Mouse (Mus musculus): ENCODE results near the gene Mettl21e. TPM values are rescaled to one million over a fixed set of nuclear protein-coding genes. Genes with fewer than 3 reads are reported as not detected.

The Mettl21e gene
- polyA plus RNA-seq, 1 experiment from 2014 or later: not detected

- Histone ChIP-seq H3K4me1 (replicated peaks) (no peaks in the 10 kb centered on the region), H3K27me3 (replicated peaks) (no peaks in the 10 kb centered on the region), H3K4me2 (replicated peaks) (no peak overlapping the region), H3K4me3 (replicated peaks) (no peak overlapping the region), H3K36me3 (0 out of 2 replicates have a peak, but pooled peaks cover 4% of the 10 kb centered on the region), H3K27ac (no peak overlapping the region), H3K9ac (no peak overlapping the region), H3K9me3 (no peaks in the 10 kb centered on the region)
- ATAC-seq: no peak
These were observed 32.4 kb downstream of the Mettl21e start for GRCm38 (mm10) chr1:44186396-44186795.

GRCm38 (mm10) chr1:44178086-44178485 is 40.7 kb downstream of the Mettl21e start:
- WGBS: 90% methylated on average over 5 of the region's 5 CpGs
- H3K4me2 ChIP-seq (replicated peaks): no peak overlapping the region
- H3K27ac ChIP-seq: no peak overlapping the region
- H3K36me3 ChIP-seq: peaks cover 7% of the 10 kb centered on the region
- H3K27me3 ChIP-seq (replicated peaks): no peaks in the 10 kb centered on the region
- no peaks in the 10 kb centered on the region for H3K9me3 ChIP-seq
- H3K4me1 ChIP-seq (replicated peaks): no peaks in the 10 kb centered on the region
- no peak overlapping the region for H3K9ac ChIP-seq
- H3K4me3 ChIP-seq (replicated peaks): no peak overlapping the region
- no peak for ATAC-seq

- WGBS: 81% methylated on average over 8 of the region's 8 CpGs
- 0 out of 2 replicates have a peak, but pooled peaks cover 12% of the 10 kb centered on the region for H3K36me3 ChIP-seq
These were observed 44.9 kb downstream of the Mettl21e start for GRCm38 (mm10) chr1:44173903-44174302.

GRCm38 (mm10) chr1:44172656-44173055 is 46.1 kb downstream of the Mettl21e start:
- H3K36me3 ChIP-seq: peaks cover 17% of the 10 kb centered on the region
- H3K9me3 ChIP-seq: no peaks in the 10 kb centered on the region
- no peak overlapping the region for H3K9ac ChIP-seq
- H3K27ac ChIP-seq: no peak overlapping the region
- 97% methylated on average over 4 of the region's 4 CpGs for WGBS
- no peaks in the 10 kb centered on the region for H3K27me3 ChIP-seq (replicated peaks)
- H3K4me1 ChIP-seq (replicated peaks): no peaks in the 10 kb centered on the region
- H3K4me3 ChIP-seq (replicated peaks): no peak overlapping the region
- no peak overlapping the region for H3K4me2 ChIP-seq (replicated peaks)
- no peak for ATAC-seq

More at GRCm38 (mm10) chr1:44173903-44174302, 44.9 kb downstream of the Mettl21e start:
- Histone ChIP-seq H3K27ac (no peak overlapping the region), H3K9me3 (no peaks in the 10 kb centered on the region), H3K4me1 (replicated peaks) (no peaks in the 10 kb centered on the region), H3K4me3 (replicated peaks) (no peak overlapping the region), H3K9ac (no peak overlapping the region), H3K27me3 (replicated peaks) (no peaks in the 10 kb centered on the region), H3K4me2 (replicated peaks) (no peak overlapping the region)
- ATAC-seq: no peak

GRCm38 (mm10) chr1:44167859-44168383 is 50.8 kb downstream of the Mettl21e start:
- Histone ChIP-seq H3K9me3 (no peaks in the 10 kb centered on the region), H3K27ac (no peak overlapping the region), H3K27me3 (replicated peaks) (no peaks in the 10 kb centered on the region), H3K36me3 (peaks cover 34% of the 10 kb centered on the region), H3K4me2 (replicated peaks) (no peak overlapping the region), H3K4me3 (replicated peaks) (no peak overlapping the region), H3K4me1 (replicated peaks) (no peaks in the 10 kb centered on the region), H3K9ac (no peak overlapping the region)
- 97% methylated on average over 3 of the region's 3 CpGs for WGBS
- ATAC-seq: no peak

- Histone ChIP-seq H3K36me3 (peaks cover 24% of the 10 kb centered on the region), H3K27ac (no peak overlapping the region), H3K27me3 (replicated peaks) (no peaks in the 10 kb centered on the region), H3K9ac (no peak overlapping the region), H3K4me2 (replicated peaks) (no peak overlapping the region), H3K9me3 (no peaks in the 10 kb centered on the region), H3K4me1 (replicated peaks) (no peaks in the 10 kb centered on the region), H3K4me3 (replicated peaks) (no peak overlapping the region)
- no peak for ATAC-seq
- WGBS: 90% methylated on average over 5 of the region's 5 CpGs
These were observed 56.4 kb downstream of the Mettl21e start for GRCm38 (mm10) chr1:44162389-44162788.

GRCm38 (mm10) chr1:44161818-44162217 is 56.9 kb downstream of the Mettl21e start:
- no peak for ATAC-seq
- Histone ChIP-seq H3K9ac (no peak overlapping the region), H3K36me3 (peaks cover 18% of the 10 kb centered on the region), H3K27ac (no peak overlapping the region), H3K9me3 (no peaks in the 10 kb centered on the region), H3K27me3 (replicated peaks) (no peaks in the 10 kb centered on the region), H3K4me1 (replicated peaks) (no peaks in the 10 kb centered on the region), H3K4me2 (replicated peaks) (no peak overlapping the region), H3K4me3 (replicated peaks) (no peak overlapping the region)
- 95% methylated on average over 6 of the region's 6 CpGs for WGBS

- WGBS: 94% methylated on average over 6 of the region's 6 CpGs
- Histone ChIP-seq H3K4me3 (replicated peaks) (no peak overlapping the region), H3K27me3 (replicated peaks) (no peaks in the 10 kb centered on the region), H3K4me1 (replicated peaks) (no peaks in the 10 kb centered on the region), H3K27ac (no peak overlapping the region), H3K9me3 (no peaks in the 10 kb centered on the region), H3K9ac (no peak overlapping the region), H3K4me2 (replicated peaks) (no peak overlapping the region), H3K36me3 (peaks cover 8% of the 10 kb centered on the region)
- no peak for ATAC-seq
These were observed 60.4 kb downstream of the Mettl21e start for GRCm38 (mm10) chr1:44158317-44158716.

GRCm38 (mm10) chr1:44155287-44155686 is 63.5 kb downstream of the Mettl21e start:
- Histone ChIP-seq H3K4me3 (replicated peaks) (no peak overlapping the region), H3K9ac (no peak overlapping the region), H3K27me3 (replicated peaks) (no peaks in the 10 kb centered on the region), H3K4me1 (replicated peaks) (no peaks in the 10 kb centered on the region), H3K9me3 (no peaks in the 10 kb centered on the region), H3K36me3 (peaks cover under 1% of the 10 kb centered on the region; the same call in 1 of the 2 replicates), H3K27ac (no peak overlapping the region), H3K4me2 (replicated peaks) (no peak overlapping the region)
- WGBS: 96% methylated on average over 4 of the region's 4 CpGs
- no peak for ATAC-seq

Other genes with a start within 250 kb of the Mettl21e start
- 0.42 and 0.49 TPM in 2 replicates for gene Mettl21c, start 198.9 kb downstream of the Mettl21e start, polyA plus RNA-seq (2015; fragmentation: Nextera tagmentation; extraction: Ambion mirVana)
- gene Gm8251, start 157.0 kb downstream of the Mettl21e start, polyA plus RNA-seq (2015; fragmentation: Nextera tagmentation; extraction: Ambion mirVana): 0.08 and 0.11 TPM in 2 replicates
- gene Tex30, start 116.5 kb downstream of the Mettl21e start, polyA plus RNA-seq (2015; fragmentation: Nextera tagmentation; extraction: Ambion mirVana): 75.7 and 90.0 TPM in 2 replicates
- 46.7 and 53.3 TPM in 2 replicates for gene Kdelc1, start 100.2 kb downstream of the Mettl21e start, polyA plus RNA-seq (2015; fragmentation: Nextera tagmentation; extraction: Ambion mirVana)
- gene Bivm, start 100.0 kb downstream of the Mettl21e start, polyA plus RNA-seq (2015; fragmentation: Nextera tagmentation; extraction: Ambion mirVana): 17.5 and 17.6 TPM in 2 replicates
- 14.3 and 14.8 TPM in 2 replicates for gene Ercc5, start 71.2 kb downstream of the Mettl21e start, polyA plus RNA-seq (2015; fragmentation: Nextera tagmentation; extraction: Ambion mirVana)

Measured in intestine, embryonic 15.5 days (tissue).